Comparison of ENCODE assay signal across 8 mouse cellular contexts in the genomic region with DNA sequence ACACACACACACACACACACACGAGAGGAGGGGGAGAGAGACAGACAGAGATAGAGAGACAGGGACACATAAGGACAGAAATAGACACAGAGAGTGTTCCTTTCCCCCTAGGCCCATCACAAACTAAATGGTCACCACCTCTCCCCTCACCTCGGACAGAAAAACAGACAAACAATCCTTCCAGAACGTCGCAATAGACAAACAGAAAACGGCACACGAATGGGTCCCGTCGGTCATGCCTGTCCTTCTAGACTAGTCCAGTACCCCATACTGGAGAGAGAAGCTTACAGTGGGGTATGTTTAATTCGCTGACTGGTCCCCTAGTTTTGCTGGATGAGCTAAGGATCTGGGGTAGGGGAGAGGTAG. TPM values are rescaled to one million over a fixed set of nuclear protein-coding genes. Genes with fewer than 3 reads are reported as not detected.
A peak's percentile ranks its signal among the peaks of the same experiment; 100 is the strongest.
DNase-seq lines count a peak whose midpoint lies in the region; ATAC-seq and TF ChIP-seq lines count a peak whose summit lies in the region.

No protein-coding gene starts in this region.

- peak overlapping the region; percentile 82 for H3K27ac ChIP-seq in heart, embryonic 10.5 days
- no peak overlapping the region for H3K27ac ChIP-seq in ES-E14 (ENCODE audit: insufficient read depth, low read depth, low read length, poor library complexity, severe bottlenecking)
- peak overlapping the region; percentile 85 for H3K27ac ChIP-seq in hindbrain, embryonic 11.5 days (ENCODE audit: low read depth, low read length)
- peak overlapping the region; percentile 81 for H3K27ac ChIP-seq in midbrain, embryonic 11.5 days (ENCODE audit: low read depth, low read length)

- ATAC-seq in hindbrain, embryonic 11.5 days (ENCODE audit: low FRiP score), result no peak
- ATAC-seq in midbrain, embryonic 11.5 days (ENCODE audit: low FRiP score), result no peak
- ATAC-seq in CD4-positive, CD25-positive, alpha-beta regulatory T cell, adult 4 months, result no peak

- H3K4me2 ChIP-seq in hindbrain, embryonic 11.5 days (replicated peaks; ENCODE audit: low read depth, low read length), result peak overlapping the region; percentile 63
- peak overlapping the region; percentile 77 for H3K4me2 ChIP-seq in midbrain, embryonic 11.5 days

- in situ Hi-C loops in ES-E14 (cut with MboI; ENCODE audit: low sequenced_read_pairs in 2 of 2, unreplicated experiment in 2 of 2), result no loop called here

- H3K27me3 ChIP-seq in heart, embryonic 10.5 days (ENCODE audit: insufficient read depth, poor library complexity, severe bottlenecking), result peaks cover 17% of the 10 kb centered on the region
- no peaks in the 10 kb centered on the region; the same call in 1 of the 2 replicates for H3K27me3 ChIP-seq in hindbrain, embryonic 11.5 days (ENCODE audit: control insufficient read depth, insufficient read depth, low read length)
- peaks cover 8% of the 10 kb centered on the region for H3K27me3 ChIP-seq in midbrain, embryonic 11.5 days (ENCODE audit: control insufficient read depth, insufficient read depth, low read length)

- no peaks in the 10 kb centered on the region for H3K9me3 ChIP-seq in heart, embryonic 10.5 days
- H3K9me3 ChIP-seq in ES-E14 (ENCODE audit: control insufficient read depth, insufficient read depth, low read depth, low read length), result no peaks in the 10 kb centered on the region
- no peaks in the 10 kb centered on the region for H3K9me3 ChIP-seq in hindbrain, embryonic 11.5 days (ENCODE audit: control insufficient read depth, low read length)
- no peaks in the 10 kb centered on the region for H3K9me3 ChIP-seq in midbrain, embryonic 11.5 days (ENCODE audit: control insufficient read depth, low read length)

- peaks cover 27% of the 10 kb centered on the region; the same call in 1 of the 2 replicates for H3K4me1 ChIP-seq in heart, embryonic 10.5 days
- H3K4me1 ChIP-seq in ES-E14 (ENCODE audit: control insufficient read depth in 2 of 2, insufficient read depth in 2 of 2, low read length in 2 of 2, poor library complexity in 1 of 2), result peaks cover 2 to 4% of the 10 kb centered on the region in 2 experiments; a peak in 2 of 4 replicates
- no peaks in the 10 kb centered on the region; the same call in 1 of the 2 replicates for H3K4me1 ChIP-seq in hindbrain, embryonic 11.5 days (replicated peaks; ENCODE audit: control insufficient read depth, insufficient read depth, low read length)
- peaks cover 34% of the 10 kb centered on the region for H3K4me1 ChIP-seq in midbrain, embryonic 11.5 days (ENCODE audit: control insufficient read depth, insufficient read depth, low read length)

- H3K9ac ChIP-seq in ES-E14 (ENCODE audit: insufficient read depth, low read depth, low read length, poor library complexity, severe bottlenecking), result peak overlapping the region; percentile 83
- peak overlapping the region; percentile 66 for H3K9ac ChIP-seq in hindbrain, embryonic 11.5 days (ENCODE audit: low read depth, low read length)
- peak overlapping the region; percentile 80 for H3K9ac ChIP-seq in midbrain, embryonic 11.5 days (ENCODE audit: low read length)

- intact Hi-C loops in heart, postnatal 36 days (cut with DNase I), result loop anchor here (5.0 to 10.0 kb wide), 7 partner anchors 137 to 1699 kb away; no protein-coding TSS in a partner anchor

- under 1% methylated on average over 9 of the region's 9 CpGs for WGBS in heart, embryonic 10.5 days
- WGBS in hindbrain, embryonic 11.5 days, result 0% methylated on average over 9 of the region's 9 CpGs
- WGBS in midbrain, embryonic 11.5 days, result 2% methylated on average over 9 of the region's 9 CpGs

- H3K36me3 ChIP-seq in heart, embryonic 10.5 days, result 0 out of 2 replicates have a peak, but pooled peaks cover 6% of the 10 kb centered on the region
- peaks cover 3% of the 10 kb centered on the region; the same call in 1 of the 2 replicates for H3K36me3 ChIP-seq in ES-E14 (ENCODE audit: control insufficient read depth, insufficient read depth, low read length, poor library complexity, severe bottlenecking)
- H3K36me3 ChIP-seq in hindbrain, embryonic 11.5 days (ENCODE audit: control insufficient read depth, insufficient read depth, low read length), result no peaks in the 10 kb centered on the region
- no peaks in the 10 kb centered on the region for H3K36me3 ChIP-seq in midbrain, embryonic 11.5 days (ENCODE audit: control insufficient read depth, insufficient read depth, low read length)

- H3K4me3 ChIP-seq in heart, embryonic 10.5 days, result peak overlapping the region; percentile 72
- peak overlapping the region; percentile 85 to 99 for H3K4me3 ChIP-seq in ES-E14 (ENCODE audit: insufficient read depth in 1 of 2, low read depth in 1 of 2, low read length in 2 of 2, poor library complexity in 1 of 2, severe bottlenecking in 1 of 2)
- H3K4me3 ChIP-seq in hindbrain, embryonic 11.5 days (ENCODE audit: low read depth, low read length), result peak overlapping the region; percentile 76
- H3K4me3 ChIP-seq in midbrain, embryonic 11.5 days (ENCODE audit: low read depth, low read length), result peak overlapping the region; percentile 74

- DNase-seq in heart, embryonic 10.5 days (ENCODE audit: low spot score), result no peak
- no peak for DNase-seq in heart, postnatal 36 days
- no peak for DNase-seq in ES-E14 (ENCODE audit: low read depth, low spot score)
- DNase-seq in hindbrain, embryonic 11.5 days (ENCODE audit: low spot score), result no peak
- peak; percentile 95 for DNase-seq in midbrain, embryonic 11.5 days (ENCODE audit: low spot score, missing footprints)
- no peak for DNase-seq in thymus, adult 18-20 months
- DNase-seq in adrenal gland, postnatal 36 days, result no peak

TF ChIP-seq in ES-E14, 5 proteins besides CTCF, POLR2A, EP300 and RAD21:
- TF ChIP-seq ZC3H11A (IDR thresholded peaks at IDR 0.05; ENCODE audit: borderline replicate concordance, low read depth, low read length) (no peak), HCFC1 (IDR thresholded peaks at IDR 0.05; ENCODE audit: borderline replicate concordance, insufficient read depth, low read length) (no peak), ZNF384 (IDR thresholded peaks at IDR 0.05; ENCODE audit: low read depth, low read length) (no peak), MAFK (IDR thresholded peaks at IDR 0.05; ENCODE audit: insufficient read depth, low read depth, low read length) (no peak), CHD2 (IDR thresholded peaks at IDR 0.05; ENCODE audit: low read depth, low read length) (no peak)

RNA-seq across cellular contexts. Expression of gene Epha4, which starts 0.9 kb away (rescaled TPM):
- 6.1 and 11.5 TPM in 2 replicates for polyA plus RNA-seq in heart, embryonic 10.5 days (2016; fragmentation: Nextera tagmentation; extraction: Ambion mirVana)
- total RNA-seq in heart, postnatal 36 days (2021), result 10 to 100 TPM; 21.9 to 26.5 TPM
- 99.7 and 142 TPM in 2 replicates for total RNA-seq in ES-E14 (2012; rRNA removed)
- 25.9 and 28.0 TPM in 2 replicates for polyA plus RNA-seq in hindbrain, embryonic 11.5 days (2014; fragmentation: Nextera tagmentation; extraction: Ambion mirVana)
- 19.4 and 24.4 TPM in 2 replicates for polyA plus RNA-seq in midbrain, embryonic 11.5 days (2014; fragmentation: Nextera tagmentation; extraction: Ambion mirVana)
- under 1 TPM in 1 of 2 experiments, not detected in 1; 0.07 TPM for polyA plus RNA-seq in CD4-positive, CD25-positive, alpha-beta regulatory T cell, adult 4 months (2017; shearing (Covaris generic))
- 1 to 10 TPM; 1.7 to 2.3 TPM for total RNA-seq in adrenal gland, postnatal 36 days (2021)
